Comparison of ENCODE assay signal across 8 mouse cellular contexts in genomic region chr7:145283041-145283440, GRCm38 (mm10). TPM values are rescaled to one million over a fixed set of nuclear protein-coding genes. Genes with fewer than 3 reads are reported as not detected.
A peak's percentile ranks its signal among the peaks of the same experiment; 100 is the strongest.
DNase-seq lines count a peak whose midpoint lies in the region; ATAC-seq and TF ChIP-seq lines count a peak whose summit lies in the region.

No protein-coding gene starts in this region.

- no peaks in the 10 kb centered on the region for H3K4me1 ChIP-seq in embryonic facial prominence, embryonic 11.5 days (ENCODE audit: control insufficient read depth, insufficient read depth, low read length)
- H3K4me1 ChIP-seq in intestine, embryonic 16.5 days (ENCODE audit: control insufficient read depth, insufficient read depth, low read length): peaks cover 22% of the 10 kb centered on the region
- H3K4me1 ChIP-seq in midbrain, embryonic 12.5 days: peaks cover 12% of the 10 kb centered on the region

- peak overlapping the region; percentile 79; the same call in 1 of the 2 replicates for H3K27ac ChIP-seq in layer of hippocampus, adult 2 months
- H3K27ac ChIP-seq in embryonic facial prominence, embryonic 11.5 days (replicated peaks; ENCODE audit: low read depth, low read length): no peak overlapping the region
- H3K27ac ChIP-seq in intestine, embryonic 16.5 days (ENCODE audit: low read length): no peak overlapping the region
- no peak overlapping the region for H3K27ac ChIP-seq in midbrain, embryonic 12.5 days (replicated peaks)

- H3K9ac ChIP-seq in embryonic facial prominence, embryonic 11.5 days (replicated peaks; ENCODE audit: low read length): peak overlapping the region; percentile 65
- H3K9ac ChIP-seq in intestine, embryonic 16.5 days (ENCODE audit: low read depth, low read length): peak overlapping the region; percentile 64
- H3K9ac ChIP-seq in midbrain, embryonic 12.5 days (replicated peaks): peak overlapping the region; percentile 59

- WGBS in embryonic facial prominence, embryonic 11.5 days: 39% methylated on average over 4 of the region's 4 CpGs
- WGBS in intestine, embryonic 16.5 days: 50% methylated on average over 4 of the region's 4 CpGs
- WGBS in midbrain, embryonic 12.5 days: 57% methylated on average over 4 of the region's 4 CpGs

- H3K9me3 ChIP-seq in embryonic facial prominence, embryonic 11.5 days (replicated peaks; ENCODE audit: control insufficient read depth, low read length): no peaks in the 10 kb centered on the region
- no peaks in the 10 kb centered on the region for H3K9me3 ChIP-seq in intestine, embryonic 16.5 days (ENCODE audit: control insufficient read depth, low read length)
- H3K9me3 ChIP-seq in midbrain, embryonic 12.5 days: no peaks in the 10 kb centered on the region

- no peak for DNase-seq in layer of hippocampus, adult 2 months (ENCODE audit: low spot score in 2 of 2)
- DNase-seq in layer of hippocampus, adult 8-10 months (ENCODE audit: low spot score in 2 of 2): no peak
- no peak for DNase-seq in embryonic facial prominence, embryonic 11.5 days (ENCODE audit: low spot score)
- no peak for DNase-seq in thymus, postnatal 0 days (ENCODE audit: low spot score)
- no peak for DNase-seq in adrenal gland, adult (ENCODE audit: inconsistent age in 2 of 2, low spot score in 1 of 2)
- DNase-seq in natural killer cell, adult 2 months (ENCODE audit: low spot score in 2 of 2): no peak

- no peak for ATAC-seq in embryonic facial prominence, embryonic 11.5 days (replicated peaks; ENCODE audit: insufficient number of reproducible peaks, low FRiP score, low TSS enrichment, low read depth)
- ATAC-seq in intestine, embryonic 16.5 days: no peak
- 0 out of 2 replicates have a peak, but pooled peaks have one; percentile 7 for ATAC-seq in midbrain, embryonic 12.5 days (ENCODE audit: low FRiP score, low read depth)

- TF ChIP-seq CTCF in layer of hippocampus, adult 2 months (conservative IDR thresholded peaks at IDR 0.05): no peak

- H3K4me2 ChIP-seq in embryonic facial prominence, embryonic 11.5 days (ENCODE audit: low read depth, low read length): peak overlapping the region; percentile 76
- peak overlapping the region; percentile 53 for H3K4me2 ChIP-seq in intestine, embryonic 16.5 days (ENCODE audit: low read depth, low read length)
- H3K4me2 ChIP-seq in midbrain, embryonic 12.5 days (replicated peaks): peak overlapping the region; percentile 63

- H3K27me3 ChIP-seq in embryonic facial prominence, embryonic 11.5 days (ENCODE audit: control insufficient read depth, insufficient read depth, low read length): no peaks in the 10 kb centered on the region
- no peaks in the 10 kb centered on the region for H3K27me3 ChIP-seq in intestine, embryonic 16.5 days (replicated peaks; ENCODE audit: control insufficient read depth, insufficient read depth, low read length)
- no peaks in the 10 kb centered on the region for H3K27me3 ChIP-seq in midbrain, embryonic 12.5 days

- peak overlapping the region; percentile 66 for H3K4me3 ChIP-seq in layer of hippocampus, adult 2 months
- peak overlapping the region; percentile 48 for H3K4me3 ChIP-seq in embryonic facial prominence, embryonic 11.5 days (ENCODE audit: low read depth, low read length)
- peak overlapping the region; percentile 54 for H3K4me3 ChIP-seq in intestine, embryonic 16.5 days (ENCODE audit: low read length)
- H3K4me3 ChIP-seq in midbrain, embryonic 12.5 days: peak overlapping the region; percentile 50

- H3K36me3 ChIP-seq in embryonic facial prominence, embryonic 11.5 days (replicated peaks; ENCODE audit: control insufficient read depth, insufficient read depth, low read depth, low read length): no peaks in the 10 kb centered on the region
- peaks cover 7% of the 10 kb centered on the region for H3K36me3 ChIP-seq in intestine, embryonic 16.5 days (ENCODE audit: control insufficient read depth, insufficient read depth, low read length)
- H3K36me3 ChIP-seq in midbrain, embryonic 12.5 days: peaks cover 16% of the 10 kb centered on the region

RNA-seq across cellular contexts. Expression of gene Tpcn2, which starts 0.8 kb away (rescaled TPM):
- total RNA-seq in layer of hippocampus, adult 2 months (2021): 1 to 10 TPM; 5.8 to 8.3 TPM
- total RNA-seq in layer of hippocampus, adult 8-10 months (2022): 10 to 100 TPM in 2 of 4 experiments, 1 to 10 TPM in 2; 8.3 to 14.3 (median 10.5) TPM
- polyA plus RNA-seq in embryonic facial prominence, embryonic 11.5 days (2014; fragmentation: Nextera tagmentation; extraction: Ambion mirVana): 2.2 and 4.0 TPM in 2 replicates
- polyA plus RNA-seq in intestine, embryonic 16.5 days (2015; fragmentation: Nextera tagmentation; extraction: Ambion mirVana): 8.9 and 9.1 TPM in 2 replicates
- 5.2 and 5.9 TPM in 2 replicates for polyA plus RNA-seq in midbrain, embryonic 12.5 days (2016; fragmentation: Nextera tagmentation; extraction: Ambion mirVana)
- 10.5 and 13.4 TPM in 2 replicates for polyA plus RNA-seq in thymus, postnatal 0 days (2015; fragmentation: Nextera tagmentation; extraction: Ambion mirVana)

RNA-seq across cellular contexts. Expression of gene Mrgprf, which starts 17.6 kb away (rescaled TPM):
- total RNA-seq in layer of hippocampus, adult 2 months (2021): 1 to 10 TPM in 1 of 2 experiments, under 1 TPM in 1; 0.42 to 1.4 TPM
- 1 to 10 TPM in 2 of 4 experiments, under 1 TPM in 2; 0.87 to 1.2 (median 1.1) TPM for total RNA-seq in layer of hippocampus, adult 8-10 months (2022)
- polyA plus RNA-seq in embryonic facial prominence, embryonic 11.5 days (2014; fragmentation: Nextera tagmentation; extraction: Ambion mirVana): 0.10 and 0.20 TPM in 2 replicates
- 2.2 and 2.5 TPM in 2 replicates for polyA plus RNA-seq in intestine, embryonic 16.5 days (2015; fragmentation: Nextera tagmentation; extraction: Ambion mirVana)
- polyA plus RNA-seq in midbrain, embryonic 12.5 days (2016; fragmentation: Nextera tagmentation; extraction: Ambion mirVana): 1.2 and 1.8 TPM in 2 replicates
- 1.1 and 1.2 TPM in 2 replicates for polyA plus RNA-seq in thymus, postnatal 0 days (2015; fragmentation: Nextera tagmentation; extraction: Ambion mirVana)

RNA-seq across cellular contexts. Expression of gene Mrgprd, which starts 31.6 kb away (rescaled TPM):
- total RNA-seq in layer of hippocampus, adult 2 months (2021): not detected
- total RNA-seq in layer of hippocampus, adult 8-10 months (2022): not detected
- polyA plus RNA-seq in embryonic facial prominence, embryonic 11.5 days (2014; fragmentation: Nextera tagmentation; extraction: Ambion mirVana): not detected in 2 replicates
- polyA plus RNA-seq in intestine, embryonic 16.5 days (2015; fragmentation: Nextera tagmentation; extraction: Ambion mirVana): not detected in 2 replicates
- polyA plus RNA-seq in midbrain, embryonic 12.5 days (2016; fragmentation: Nextera tagmentation; extraction: Ambion mirVana): not detected in 2 replicates
- 0.04 and 0.07 TPM in 2 replicates for polyA plus RNA-seq in thymus, postnatal 0 days (2015; fragmentation: Nextera tagmentation; extraction: Ambion mirVana)
